Mouse (Mus musculus): ENCODE data around the gene Psme3. TPM values are rescaled to one million over a fixed set of nuclear protein-coding genes. Genes with fewer than 3 reads are reported as not detected.

Psme3 gene
- polyA plus RNA-seq, 1 experiment from 2014 or later = 102 TPM

- ATAC-seq (replicated peaks; ENCODE audit: low FRiP score, low read depth) (0 out of 2 replicates have a peak, but pooled peaks have one; percentile 53), DNase-seq (ENCODE audit: low spot score) (no peak)
- Histone ChIP-seq H3K4me2 (ENCODE audit: low read length) (no peak overlapping the region), H3K9me3 (replicated peaks; ENCODE audit: low read length) (no peaks in the 10 kb centered on the region), H3K4me3 (replicated peaks; ENCODE audit: low read depth, low read length) (no peak overlapping the region), H3K27ac (peak overlapping the region; percentile 73), H3K4me1 (replicated peaks; ENCODE audit: insufficient read depth, low read length) (peaks cover 18% of the 10 kb centered on the region; the same call in 1 of the 2 replicates), H3K9ac (ENCODE audit: low read depth, low read length) (no peak overlapping the region), H3K36me3 (ENCODE audit: insufficient read depth, low read length) (peaks cover 13% of the 10 kb centered on the region; the same call in 1 of the 2 replicates), H3K27me3 (ENCODE audit: insufficient read depth, low read length) (no peaks in the 10 kb centered on the region)
- 42% methylated on average over 4 of the region's 4 CpGs for WGBS
- no peak for TF ChIP-seq CTCF (IDR thresholded peaks at IDR 0.05; ENCODE audit: low read depth)
Observed at GRCm38 (mm10) chr11:101283805-101284204, 32.2 kb upstream of the Psme3 start.

- 81% methylated on average over 9 of the region's 9 CpGs for WGBS
- no peak overlapping the region for H3K9ac ChIP-seq (ENCODE audit: low read depth, low read length)
- DNase-seq (ENCODE audit: low spot score) = no peak
- H3K4me2 ChIP-seq (ENCODE audit: low read length) = no peak overlapping the region
- H3K27ac ChIP-seq = no peak overlapping the region
- H3K4me1 ChIP-seq (replicated peaks; ENCODE audit: insufficient read depth, low read length) = peaks cover 7% of the 10 kb centered on the region; the same call in 1 of the 2 replicates
- TF ChIP-seq CTCF (IDR thresholded peaks at IDR 0.05; ENCODE audit: low read depth) = no peak
- no peak overlapping the region for H3K4me3 ChIP-seq (replicated peaks; ENCODE audit: low read depth, low read length)
- peaks cover 33% of the 10 kb centered on the region; the same call in 1 of the 2 replicates for H3K36me3 ChIP-seq (ENCODE audit: insufficient read depth, low read length)
- H3K9me3 ChIP-seq (replicated peaks; ENCODE audit: low read length) = no peaks in the 10 kb centered on the region
- ATAC-seq (replicated peaks; ENCODE audit: low FRiP score, low read depth) = no peak
- no peaks in the 10 kb centered on the region for H3K27me3 ChIP-seq (ENCODE audit: insufficient read depth, low read length)
Observed at GRCm38 (mm10) chr11:101287306-101287705, 28.7 kb upstream of the Psme3 start.

GRCm38 (mm10) chr11:101291231-101291630 is 24.8 kb upstream of the Psme3 start:
- H3K4me3 ChIP-seq (replicated peaks; ENCODE audit: low read depth, low read length) = no peak overlapping the region
- H3K4me1 ChIP-seq (replicated peaks; ENCODE audit: insufficient read depth, low read length) = no peaks in the 10 kb centered on the region
- peaks cover 59% of the 10 kb centered on the region for H3K36me3 ChIP-seq (ENCODE audit: insufficient read depth, low read length)
- no peak overlapping the region for H3K4me2 ChIP-seq (ENCODE audit: low read length)
- no peak overlapping the region for H3K27ac ChIP-seq
- H3K9ac ChIP-seq (ENCODE audit: low read depth, low read length) = no peak overlapping the region
- WGBS = 96% methylated on average over 8 of the region's 8 CpGs
- no peaks in the 10 kb centered on the region for H3K27me3 ChIP-seq (ENCODE audit: insufficient read depth, low read length)
- ATAC-seq (replicated peaks; ENCODE audit: low FRiP score, low read depth) (no peak), DNase-seq (ENCODE audit: low spot score) (no peak)
- TF ChIP-seq CTCF (IDR thresholded peaks at IDR 0.05; ENCODE audit: low read depth) = no peak
- H3K9me3 ChIP-seq (replicated peaks; ENCODE audit: low read length) = no peaks in the 10 kb centered on the region

GRCm38 (mm10) chr11:101295191-101295590 is 20.8 kb upstream of the Psme3 start:
- 97% methylated on average over 8 of the region's 8 CpGs for WGBS
- H3K36me3 ChIP-seq (ENCODE audit: insufficient read depth, low read length) = peaks cover 67% of the 10 kb centered on the region

GRCm38 (mm10) chr11:101300881-101301280 is 15.1 kb upstream of the Psme3 start:
- 62% methylated on average over 7 of the region's 7 CpGs for WGBS
- Histone ChIP-seq H3K4me3 (replicated peaks; ENCODE audit: low read depth, low read length) (peak overlapping the region; percentile 89), H3K4me1 (replicated peaks; ENCODE audit: insufficient read depth, low read length) (peaks cover 12% of the 10 kb centered on the region), H3K9me3 (replicated peaks; ENCODE audit: low read length) (no peaks in the 10 kb centered on the region), H3K27me3 (ENCODE audit: insufficient read depth, low read length) (no peaks in the 10 kb centered on the region), H3K4me2 (ENCODE audit: low read length) (peak overlapping the region; percentile 84), H3K27ac (no peak overlapping the region), H3K9ac (ENCODE audit: low read depth, low read length) (peak overlapping the region; percentile 78; the same call in 1 of the 2 replicates), H3K36me3 (ENCODE audit: insufficient read depth, low read length) (peaks cover 26% of the 10 kb centered on the region)
- peak; percentile 39 for TF ChIP-seq CTCF (IDR thresholded peaks at IDR 0.05; ENCODE audit: low read depth)
- DNase-seq (ENCODE audit: low spot score) (no peak), ATAC-seq (replicated peaks; ENCODE audit: low FRiP score, low read depth) (no peak)

More at GRCm38 (mm10) chr11:101295191-101295590, 20.8 kb upstream of the Psme3 start:
- H3K27me3 ChIP-seq (ENCODE audit: insufficient read depth, low read length) = no peaks in the 10 kb centered on the region
- no peak for TF ChIP-seq CTCF (IDR thresholded peaks at IDR 0.05; ENCODE audit: low read depth)
- no peaks in the 10 kb centered on the region for H3K9me3 ChIP-seq (replicated peaks; ENCODE audit: low read length)
- 0 out of 2 replicates have a peak, but pooled peaks cover under 1% of the 10 kb centered on the region for H3K4me1 ChIP-seq (replicated peaks; ENCODE audit: insufficient read depth, low read length)
- ATAC-seq (replicated peaks; ENCODE audit: low FRiP score, low read depth) (no peak), DNase-seq (ENCODE audit: low spot score) (no peak)
- H3K27ac ChIP-seq = no peak overlapping the region
- H3K4me3 ChIP-seq (replicated peaks; ENCODE audit: low read depth, low read length) = no peak overlapping the region
- H3K4me2 ChIP-seq (ENCODE audit: low read length) = no peak overlapping the region
- no peak overlapping the region for H3K9ac ChIP-seq (ENCODE audit: low read depth, low read length)

- ATAC-seq (replicated peaks; ENCODE audit: low FRiP score, low read depth) = no peak
- peak overlapping the region; percentile 78 for H3K27ac ChIP-seq
- WGBS = 12% methylated on average over 26 of the region's 26 CpGs
Observed at GRCm38 (mm10) chr11:101301299-101302003, 14.6 kb upstream of the Psme3 start.

More at GRCm38 (mm10) chr11:101301299-101302003, 14.6 kb upstream of the Psme3 start:
- Histone ChIP-seq H3K4me3 (replicated peaks; ENCODE audit: low read depth, low read length) (peak overlapping the region; percentile 89), H3K4me1 (replicated peaks; ENCODE audit: insufficient read depth, low read length) (peaks cover 12% of the 10 kb centered on the region), H3K4me2 (ENCODE audit: low read length) (peak overlapping the region; percentile 84), H3K36me3 (ENCODE audit: insufficient read depth, low read length) (peaks cover 23% of the 10 kb centered on the region), H3K9ac (ENCODE audit: low read depth, low read length) (peak overlapping the region; percentile 78), H3K27me3 (ENCODE audit: insufficient read depth, low read length) (no peaks in the 10 kb centered on the region), H3K9me3 (replicated peaks; ENCODE audit: low read length) (no peaks in the 10 kb centered on the region)
- DNase-seq (ENCODE audit: low spot score) = no peak
- no peak for TF ChIP-seq CTCF (IDR thresholded peaks at IDR 0.05; ENCODE audit: low read depth)
